Mouse (Mus musculus): ENCODE data around the gene Snrnp25. TPM values are rescaled to one million over a fixed set of nuclear protein-coding genes. Genes with fewer than 3 reads are reported as not detected.

The Snrnp25 gene
- polyA plus RNA-seq, 1 experiment: 18.9 TPM

DNA sequence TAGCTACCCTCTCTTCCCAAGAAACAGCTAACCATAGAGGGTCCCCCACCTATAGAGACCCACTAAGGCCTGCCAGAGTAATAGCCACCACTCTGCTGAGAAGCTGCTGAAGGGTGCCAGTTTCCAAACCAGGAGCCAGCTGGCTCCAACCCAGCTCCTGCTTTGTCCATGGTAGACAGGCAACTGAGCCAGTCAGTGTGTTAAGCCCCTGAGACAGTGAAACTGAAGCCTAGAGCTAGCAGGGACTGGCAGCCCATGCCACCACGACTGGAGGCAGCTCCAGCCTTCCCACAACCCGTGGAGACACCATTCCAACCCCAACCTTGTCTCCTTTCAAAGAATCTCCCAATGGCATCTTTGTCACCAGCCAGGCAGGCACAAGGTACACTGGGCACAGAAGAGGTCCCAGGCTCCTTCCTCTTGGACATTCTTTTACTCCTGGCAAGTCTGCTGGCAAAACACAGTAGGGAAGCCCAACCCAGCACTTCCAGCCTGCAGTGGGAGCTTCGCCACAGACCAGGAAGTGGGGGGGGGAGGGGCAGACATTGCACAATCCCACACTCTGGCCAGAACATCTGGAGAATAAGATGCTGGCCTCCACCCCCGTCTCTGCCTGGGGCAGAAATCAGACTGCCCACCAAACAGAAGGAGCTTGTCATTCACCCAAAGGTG, 19.4 kb downstream of the Snrnp25 start:
- DNase-seq (ENCODE audit: low read depth): no peak

DNA sequence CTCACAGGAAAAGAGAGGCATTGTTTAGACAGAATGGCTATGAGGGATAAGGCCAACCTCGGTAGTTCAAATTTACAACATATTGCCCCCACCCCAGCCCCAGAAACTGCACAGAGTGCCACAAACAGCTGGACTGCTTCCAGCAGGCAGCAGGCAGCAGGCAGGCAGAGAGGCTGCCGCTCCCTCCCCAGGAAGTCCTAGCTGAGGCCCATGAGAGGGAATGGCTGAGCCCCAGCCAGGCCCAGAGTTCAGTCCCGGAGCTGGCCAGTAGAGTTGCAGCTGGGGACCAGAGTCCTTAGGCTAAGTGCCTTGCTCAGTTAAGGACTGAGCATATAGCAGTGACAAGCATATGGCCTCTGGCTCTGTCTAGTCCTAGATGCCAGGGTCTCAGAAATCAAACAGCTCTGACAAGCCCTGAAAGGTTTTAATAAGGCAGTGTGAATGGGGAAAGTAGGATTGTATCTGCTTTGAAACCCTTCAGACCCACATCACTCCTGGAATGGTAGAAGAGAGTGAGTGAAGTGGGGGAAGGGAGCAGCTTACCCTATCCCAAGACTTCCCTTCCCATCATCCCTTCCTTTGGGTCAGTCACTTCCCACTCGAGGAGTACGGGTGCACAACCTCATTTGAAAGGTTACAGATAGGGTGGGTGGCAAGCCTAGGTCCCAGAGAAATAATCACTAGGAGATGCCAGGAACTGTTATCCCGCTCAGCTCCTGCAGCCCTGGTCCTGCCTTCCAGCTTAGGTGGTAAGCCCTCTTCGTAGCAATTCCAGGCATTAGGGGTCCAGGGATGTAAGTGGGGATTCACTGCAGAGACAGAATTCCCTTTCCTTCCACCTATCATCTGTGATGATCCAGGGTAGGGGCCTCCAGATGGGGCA, 20.2 kb downstream of the Snrnp25 start:
- no peak for DNase-seq (ENCODE audit: low read depth)

- DNase-seq (ENCODE audit: low read depth): no peak
Measured at GRCm38 (mm10) chr11:32226124-32226871, 21.1 kb downstream of the Snrnp25 start, which contains the start of gene Mpg. Mpg (plus strand) TSS chr11:32226505.

GRCm38 (mm10) chr11:32227041-32227440, 21.8 kb downstream of the Snrnp25 start:
- DNase-seq (ENCODE audit: low read depth): no peak

GRCm38 (mm10) chr11:32227555-32227954, 22.3 kb downstream of the Snrnp25 start:
- DNase-seq (ENCODE audit: low read depth): no peak

DNA sequence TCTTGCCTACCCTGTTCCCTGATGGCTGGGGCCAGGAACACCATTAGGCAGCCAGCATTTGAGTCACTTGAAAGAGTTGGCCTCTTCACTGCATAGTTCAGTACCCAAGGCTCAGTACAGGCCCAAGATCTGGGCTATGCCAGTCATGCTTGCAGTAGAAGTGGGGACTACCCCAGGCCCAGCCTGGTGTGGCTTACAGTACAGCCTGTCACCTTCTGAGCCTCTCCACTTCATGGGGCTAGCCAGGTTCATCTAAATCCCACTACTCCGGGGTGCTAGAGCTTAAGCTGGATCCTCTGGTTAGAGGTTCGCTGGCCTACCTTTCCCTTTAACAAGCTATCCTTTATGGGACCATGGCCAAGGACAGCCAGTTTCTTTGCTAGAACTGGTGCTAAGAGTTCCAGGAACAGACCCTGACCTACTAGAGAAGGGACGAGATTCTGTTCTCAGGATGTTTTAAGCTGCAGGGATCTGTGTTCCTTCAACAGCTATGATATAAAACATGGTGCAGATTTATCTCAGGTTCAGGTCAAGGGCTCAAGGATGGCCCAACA, 23.2 kb downstream of the Snrnp25 start:
- DNase-seq (ENCODE audit: low read depth): no peak

DNA sequence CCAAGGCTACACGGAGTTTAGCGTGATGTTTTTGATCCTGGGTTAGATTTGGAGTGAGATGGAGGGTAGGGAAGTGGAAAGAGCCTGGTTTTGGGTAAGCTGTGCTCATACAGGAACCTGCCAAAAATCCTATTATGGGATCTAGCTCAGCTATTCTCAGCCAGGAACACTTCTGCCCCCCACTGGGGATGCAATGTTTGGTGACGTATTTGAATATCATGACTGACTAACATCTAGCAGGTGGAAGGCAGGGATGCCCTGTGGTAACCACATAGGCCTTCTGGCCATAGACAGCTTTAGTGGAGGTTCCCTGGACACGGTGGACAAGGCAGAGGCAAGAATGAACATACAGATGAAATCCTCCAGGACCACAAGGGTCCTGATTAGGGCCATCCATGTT, 25.0 kb downstream of the Snrnp25 start:
- no peak for DNase-seq (ENCODE audit: low read depth)

GRCm38 (mm10) chr11:32231125-32231524, 25.9 kb downstream of the Snrnp25 start:
- DNase-seq (ENCODE audit: low read depth): no peak

DNA sequence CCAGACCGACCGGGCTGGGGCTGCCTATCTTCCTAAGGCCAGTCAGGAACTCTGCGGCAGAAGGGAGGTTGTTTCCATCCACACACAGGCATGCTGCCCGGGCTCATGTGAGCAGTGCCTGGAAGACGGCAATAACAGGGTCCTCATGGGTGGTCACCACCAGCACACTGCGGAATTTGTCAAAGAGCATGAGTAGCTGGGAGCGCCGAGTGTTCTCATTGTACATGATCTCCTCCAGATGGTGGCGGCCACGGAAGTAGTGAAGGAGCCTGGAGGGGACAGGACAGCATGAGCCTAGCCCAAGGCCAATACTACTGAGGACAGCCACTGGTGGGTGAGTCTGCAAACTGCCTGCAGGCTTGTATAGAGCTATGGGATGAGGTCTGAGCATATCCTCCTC, 27.6 kb downstream of the Snrnp25 start:
- DNase-seq (ENCODE audit: low read depth): no peak

DNA sequence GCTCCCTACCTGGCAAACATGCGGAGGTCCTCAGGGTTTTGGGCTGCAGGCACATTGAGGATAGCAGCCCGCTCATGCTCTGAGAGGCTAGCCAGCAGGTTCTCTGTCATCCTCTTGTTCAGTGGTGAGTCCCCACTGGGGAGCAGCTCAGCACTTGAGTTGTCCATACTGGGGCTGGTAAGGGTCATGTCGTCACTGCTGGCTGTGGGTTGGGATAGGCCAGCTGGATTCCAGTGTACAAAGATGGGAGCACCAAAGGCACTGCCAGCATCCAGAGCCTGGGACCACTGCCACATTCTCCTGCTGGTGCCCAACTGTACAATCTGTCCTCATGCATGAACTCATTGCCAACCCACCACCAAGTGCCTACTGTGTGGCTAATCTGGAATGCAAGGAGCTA, 28.7 kb downstream of the Snrnp25 start:
- DNase-seq (ENCODE audit: low read depth): no peak

- no peak for DNase-seq (ENCODE audit: low read depth)
Measured at GRCm38 (mm10) chr11:32234816-32235485, 29.7 kb downstream of the Snrnp25 start.

DNA sequence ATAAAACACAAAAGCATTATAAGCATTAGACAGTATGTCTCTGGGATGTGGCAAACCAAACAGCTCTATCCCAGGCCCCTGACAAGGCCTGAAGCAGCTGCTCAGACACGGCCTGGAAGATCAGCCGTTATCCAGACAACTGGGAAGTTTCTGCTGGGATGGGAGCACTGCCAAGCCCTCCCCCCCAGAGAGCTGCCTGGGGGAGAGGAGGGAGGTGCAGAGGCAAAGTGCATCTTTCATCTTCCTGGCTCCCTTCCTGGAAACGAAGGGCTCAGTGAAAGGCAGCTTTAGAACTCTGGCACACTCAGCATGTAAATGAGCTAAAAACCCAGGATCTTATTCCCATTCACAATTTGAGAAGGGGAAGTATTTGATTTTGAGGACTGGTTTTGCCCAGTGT, 30.4 kb downstream of the Snrnp25 start:
- no peak for DNase-seq (ENCODE audit: low read depth)

DNA sequence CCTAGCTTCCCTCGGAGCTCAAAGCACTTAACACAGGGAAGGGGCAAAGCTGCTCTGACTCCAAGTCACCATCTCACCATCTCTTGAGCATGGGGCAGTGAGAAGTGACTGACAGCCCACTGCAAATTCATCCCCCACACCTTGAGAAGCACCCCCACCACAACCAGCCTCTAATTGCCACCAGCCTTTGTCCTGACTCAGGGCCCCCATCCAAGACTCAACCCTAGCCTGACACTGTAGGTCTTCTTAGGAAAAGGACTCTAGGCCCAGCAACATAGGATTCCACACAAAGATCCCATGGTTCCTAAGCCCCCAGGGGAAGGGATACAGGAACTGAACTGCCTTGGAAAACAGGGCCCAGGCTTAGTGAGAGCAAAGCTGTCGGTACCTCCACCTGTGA, 30.9 kb downstream of the Snrnp25 start:
- no peak for DNase-seq (ENCODE audit: low read depth)

DNA sequence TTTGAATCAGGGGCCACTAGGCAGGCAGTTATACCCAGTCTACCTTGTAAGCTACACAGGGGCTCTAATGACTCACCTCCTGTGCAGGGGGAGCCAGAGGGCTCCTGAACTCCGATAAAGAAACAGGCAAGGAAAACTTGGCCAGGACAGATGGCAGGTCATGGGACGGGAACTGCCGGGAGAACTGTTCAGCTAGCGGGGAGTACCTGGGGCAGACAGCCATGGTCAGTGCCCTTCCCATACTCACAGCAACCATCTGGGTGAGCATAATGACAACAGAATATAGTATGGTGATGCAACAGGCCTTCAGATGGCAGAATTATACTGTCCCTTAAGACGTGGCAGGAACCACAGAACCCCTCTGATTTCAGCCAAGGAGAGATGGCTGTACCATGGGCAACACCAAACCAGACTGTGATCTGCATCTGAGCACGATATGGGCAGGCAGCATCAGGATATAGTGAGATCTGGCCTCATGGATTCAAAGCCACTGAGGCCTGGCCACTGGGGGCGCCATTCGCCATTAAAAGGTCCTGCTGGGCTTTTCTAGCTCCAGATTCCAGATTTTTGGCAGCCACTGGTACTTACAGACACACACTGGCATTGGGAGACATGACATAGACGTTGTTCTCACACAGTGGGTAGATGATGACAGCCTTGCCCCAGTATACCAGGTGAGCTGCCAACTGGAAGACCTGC, 31.6 kb downstream of the Snrnp25 start:
- DNase-seq (ENCODE audit: low read depth): no peak

- no peak for DNase-seq (ENCODE audit: low read depth)
Measured at GRCm38 (mm10) chr11:32237411-32237795, 32.2 kb downstream of the Snrnp25 start.

GRCm38 (mm10) chr11:32238093-32238860, 33.1 kb downstream of the Snrnp25 start:
- DNase-seq (ENCODE audit: low read depth): no peak

- no peak for DNase-seq (ENCODE audit: low read depth)
Measured at GRCm38 (mm10) chr11:32241391-32241790, 36.2 kb downstream of the Snrnp25 start.

- no peak for DNase-seq (ENCODE audit: low read depth)
Measured at GRCm38 (mm10) chr11:32242209-32242608, 37.0 kb downstream of the Snrnp25 start.

DNA sequence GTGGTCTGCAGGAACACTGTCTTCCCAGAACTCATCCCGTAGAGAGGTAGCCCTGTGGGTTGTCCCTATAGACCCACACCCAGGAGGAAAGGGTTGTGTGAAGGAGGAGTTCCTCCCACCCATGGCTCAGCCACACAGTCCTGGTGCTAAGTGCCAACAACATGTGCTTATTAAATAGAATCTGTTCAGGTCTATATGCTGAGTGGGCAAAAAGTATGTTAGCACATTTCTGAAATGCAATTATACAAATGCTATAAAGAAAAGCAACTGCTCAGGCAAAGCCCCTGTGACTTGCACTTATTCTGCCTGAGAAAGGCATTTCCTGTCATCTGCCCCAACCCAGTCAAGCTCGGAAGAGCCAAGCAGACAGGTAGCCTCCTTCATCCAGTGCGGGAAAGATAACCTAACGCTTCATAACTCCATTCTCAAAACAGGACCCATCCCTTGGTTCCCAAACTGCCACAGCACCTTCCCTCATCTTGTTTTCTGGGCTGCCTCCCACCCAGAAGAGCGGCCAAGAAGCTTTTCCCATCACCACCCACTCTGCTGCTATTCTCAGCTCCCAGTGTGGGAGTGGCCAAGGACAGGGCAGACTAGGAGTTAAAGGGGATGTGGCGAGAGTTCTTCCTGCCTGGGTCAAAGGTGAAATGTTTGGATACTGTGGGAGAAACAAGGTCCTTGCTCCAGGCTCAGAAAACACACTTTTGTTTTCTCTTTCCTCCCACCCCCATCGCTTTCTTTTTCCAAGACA, 38.2 kb downstream of the Snrnp25 start:
- no peak for DNase-seq (ENCODE audit: low read depth)

All from gonadal fat pad, adult 2 months (tissue).